Mouse (Mus musculus): ENCODE data around the gene Flt3l. TPM values are rescaled to one million over a fixed set of nuclear protein-coding genes. Genes with fewer than 3 reads are reported as not detected.
"Not testable (repeated sequence)": the region's sequence is repeated elsewhere in the genome, so short reads cannot be mapped to it uniquely, and the experiment has no call there.

The Flt3l gene
- polyA plus RNA-seq, 1 experiment from 2014 or later, result 9.7 TPM

- H3K9me3 ChIP-seq (ENCODE audit: control insufficient read depth, low read length); H3K4me2 ChIP-seq; DNase-seq (ENCODE audit: low spot score); H3K36me3 ChIP-seq (ENCODE audit: control insufficient read depth, insufficient read depth, low read length); H3K27ac ChIP-seq (ENCODE audit: low read depth, low read length); H3K9ac ChIP-seq (ENCODE audit: low read depth, low read length); H3K4me3 ChIP-seq (ENCODE audit: low read depth, low read length); H3K27me3 ChIP-seq (replicated peaks; ENCODE audit: control insufficient read depth, insufficient read depth, low read length); ATAC-seq (replicated peaks; ENCODE audit: low FRiP score): not testable (repeated sequence)
- H3K4me1 ChIP-seq (replicated peaks; ENCODE audit: control insufficient read depth, insufficient read depth, low read length), result peaks cover 15% of the 10 kb centered on the region
- 78% methylated on average over 4 of the region's 4 CpGs for WGBS
Measured at GRCm38 (mm10) chr7:45110089-45110488, 26.1 kb downstream of the Flt3l start.

- no peaks in the 10 kb centered on the region for H3K9me3 ChIP-seq (ENCODE audit: control insufficient read depth, low read length)
- no peak for DNase-seq (ENCODE audit: low spot score)
- no peaks in the 10 kb centered on the region for H3K27me3 ChIP-seq (replicated peaks; ENCODE audit: control insufficient read depth, insufficient read depth, low read length)
- 46% methylated on average over 5 of the region's 5 CpGs for WGBS
- H3K4me2 ChIP-seq, result no peak overlapping the region
- ATAC-seq (replicated peaks; ENCODE audit: low FRiP score), result no peak
- H3K36me3 ChIP-seq (ENCODE audit: control insufficient read depth, insufficient read depth, low read length), result no peaks in the 10 kb centered on the region
- peaks cover 6% of the 10 kb centered on the region for H3K4me1 ChIP-seq (replicated peaks; ENCODE audit: control insufficient read depth, insufficient read depth, low read length)
- no peak overlapping the region for H3K4me3 ChIP-seq (ENCODE audit: low read depth, low read length)
- H3K9ac ChIP-seq (ENCODE audit: low read depth, low read length), result no peak overlapping the region
- no peak overlapping the region for H3K27ac ChIP-seq (ENCODE audit: low read depth, low read length)
Measured at GRCm38 (mm10) chr7:45107052-45107645, 29.1 kb downstream of the Flt3l start.

- no peak overlapping the region for H3K27ac ChIP-seq (ENCODE audit: low read depth, low read length)
- no peak overlapping the region for H3K4me3 ChIP-seq (ENCODE audit: low read depth, low read length)
- peaks cover 6% of the 10 kb centered on the region for H3K4me1 ChIP-seq (replicated peaks; ENCODE audit: control insufficient read depth, insufficient read depth, low read length)
- H3K36me3 ChIP-seq (ENCODE audit: control insufficient read depth, insufficient read depth, low read length), result no peaks in the 10 kb centered on the region
- no peak overlapping the region for H3K4me2 ChIP-seq
- ATAC-seq (replicated peaks; ENCODE audit: low FRiP score), result no peak
- no peak for DNase-seq (ENCODE audit: low spot score)
- 63% methylated on average over 6 of the region's 6 CpGs for WGBS
- no peaks in the 10 kb centered on the region for H3K9me3 ChIP-seq (ENCODE audit: control insufficient read depth, low read length)
- H3K9ac ChIP-seq (ENCODE audit: low read depth, low read length), result no peak overlapping the region
- H3K27me3 ChIP-seq (replicated peaks; ENCODE audit: control insufficient read depth, insufficient read depth, low read length), result no peaks in the 10 kb centered on the region
Measured at GRCm38 (mm10) chr7:45106441-45106840, 29.8 kb downstream of the Flt3l start.

- H3K4me2 ChIP-seq, result no peak overlapping the region
- H3K36me3 ChIP-seq (ENCODE audit: control insufficient read depth, insufficient read depth, low read length), result no peaks in the 10 kb centered on the region
- ATAC-seq (replicated peaks; ENCODE audit: low FRiP score), result no peak
- no peaks in the 10 kb centered on the region for H3K9me3 ChIP-seq (ENCODE audit: control insufficient read depth, low read length)
- H3K4me3 ChIP-seq (ENCODE audit: low read depth, low read length), result no peak overlapping the region
- peaks cover 6% of the 10 kb centered on the region for H3K4me1 ChIP-seq (replicated peaks; ENCODE audit: control insufficient read depth, insufficient read depth, low read length)
- no peaks in the 10 kb centered on the region for H3K27me3 ChIP-seq (replicated peaks; ENCODE audit: control insufficient read depth, insufficient read depth, low read length)
- no peak overlapping the region for H3K9ac ChIP-seq (ENCODE audit: low read depth, low read length)
- no peak overlapping the region for H3K27ac ChIP-seq (ENCODE audit: low read depth, low read length)
- WGBS, result 78% methylated on average over 8 of the region's 8 CpGs
- DNase-seq (ENCODE audit: low spot score), result no peak
Measured at GRCm38 (mm10) chr7:45105491-45105890, 30.7 kb downstream of the Flt3l start.

GRCm38 (mm10) chr7:45104941-45105340 lies 31.3 kb downstream of the Flt3l start:
- DNase-seq (ENCODE audit: low spot score) (no peak), ATAC-seq (replicated peaks; ENCODE audit: low FRiP score) (no peak)
- H3K4me2 ChIP-seq, result no peak overlapping the region
- 71% methylated on average over 5 of the region's 5 CpGs for WGBS
- no peak overlapping the region for H3K9ac ChIP-seq (ENCODE audit: low read depth, low read length)
- H3K4me1 ChIP-seq (replicated peaks; ENCODE audit: control insufficient read depth, insufficient read depth, low read length), result peaks cover 6% of the 10 kb centered on the region
- no peak overlapping the region for H3K27ac ChIP-seq (ENCODE audit: low read depth, low read length)
- H3K4me3 ChIP-seq (ENCODE audit: low read depth, low read length), result no peak overlapping the region
- H3K9me3 ChIP-seq (ENCODE audit: control insufficient read depth, low read length), result no peaks in the 10 kb centered on the region
- no peaks in the 10 kb centered on the region for H3K36me3 ChIP-seq (ENCODE audit: control insufficient read depth, insufficient read depth, low read length)
- H3K27me3 ChIP-seq (replicated peaks; ENCODE audit: control insufficient read depth, insufficient read depth, low read length), result no peaks in the 10 kb centered on the region

GRCm38 (mm10) chr7:45103652-45104180 lies 32.5 kb downstream of the Flt3l start, which contains the start of gene Fcgrt:
Fcgrt (minus strand) TSS chr7:45103851.
- H3K4me3 ChIP-seq (ENCODE audit: low read depth, low read length), result peak within 1 kb of the TSS; percentile 5
- no peaks in the 10 kb centered on the region for H3K9me3 ChIP-seq (ENCODE audit: control insufficient read depth, low read length)
- 0 out of 2 replicates have a peak within 1 kb of the TSS, but pooled peaks have one; percentile 35 for H3K9ac ChIP-seq (ENCODE audit: low read depth, low read length)
- DNase-seq (ENCODE audit: low spot score), result no peak
- no peaks in the 10 kb centered on the region for H3K27me3 ChIP-seq (replicated peaks; ENCODE audit: control insufficient read depth, insufficient read depth, low read length)
- 47% methylated on average over 7 of the region's 7 CpGs for WGBS
- H3K4me2 ChIP-seq, result peak within 1 kb of the TSS; percentile 57
- H3K27ac ChIP-seq (ENCODE audit: low read depth, low read length), result peak within 1 kb of the TSS; percentile 50
- ATAC-seq (replicated peaks; ENCODE audit: low FRiP score), result peak; percentile 75
- H3K4me1 ChIP-seq (replicated peaks; ENCODE audit: control insufficient read depth, insufficient read depth, low read length), result peaks cover 6% of the 10 kb centered on the region
- no peaks in the 10 kb centered on the region for H3K36me3 ChIP-seq (ENCODE audit: control insufficient read depth, insufficient read depth, low read length)

- peak overlapping the region; percentile 57 for H3K4me2 ChIP-seq
Measured at GRCm38 (mm10) chr7:45102940-45103585, 33.2 kb downstream of the Flt3l start.

GRCm38 (mm10) chr7:45102441-45102840 lies 33.8 kb downstream of the Flt3l start:
- H3K9me3 ChIP-seq (ENCODE audit: control insufficient read depth, low read length), result no peaks in the 10 kb centered on the region
- H3K4me3 ChIP-seq (ENCODE audit: low read depth, low read length), result 0 out of 2 replicates have a peak overlapping the region, but pooled peaks have one; percentile 5
- no peak for DNase-seq (ENCODE audit: low spot score)
- H3K27me3 ChIP-seq (replicated peaks; ENCODE audit: control insufficient read depth, insufficient read depth, low read length), result no peaks in the 10 kb centered on the region
- no peaks in the 10 kb centered on the region for H3K36me3 ChIP-seq (ENCODE audit: control insufficient read depth, insufficient read depth, low read length)
- peaks cover 6% of the 10 kb centered on the region for H3K4me1 ChIP-seq (replicated peaks; ENCODE audit: control insufficient read depth, insufficient read depth, low read length)
- H3K27ac ChIP-seq (ENCODE audit: low read depth, low read length), result no peak overlapping the region
- H3K4me2 ChIP-seq, result peak overlapping the region; percentile 57
- no peak for ATAC-seq (replicated peaks; ENCODE audit: low FRiP score)
- 63% methylated on average over 11 of the region's 11 CpGs for WGBS
- peak overlapping the region; percentile 31 for H3K9ac ChIP-seq (ENCODE audit: low read depth, low read length)

More at GRCm38 (mm10) chr7:45102940-45103585, 33.2 kb downstream of the Flt3l start:
- WGBS, result 62% methylated on average over 9 of the region's 9 CpGs
- H3K9me3 ChIP-seq (ENCODE audit: control insufficient read depth, low read length), result no peaks in the 10 kb centered on the region
- H3K27ac ChIP-seq (ENCODE audit: low read depth, low read length), result peak overlapping the region; percentile 50; the same call in 1 of the 2 replicates
- peak overlapping the region; percentile 5 for H3K4me3 ChIP-seq (ENCODE audit: low read depth, low read length)
- no peaks in the 10 kb centered on the region for H3K36me3 ChIP-seq (ENCODE audit: control insufficient read depth, insufficient read depth, low read length)
- H3K4me1 ChIP-seq (replicated peaks; ENCODE audit: control insufficient read depth, insufficient read depth, low read length), result peaks cover 6% of the 10 kb centered on the region
- ATAC-seq (replicated peaks; ENCODE audit: low FRiP score), result no peak
- H3K9ac ChIP-seq (ENCODE audit: low read depth, low read length), result 0 out of 2 replicates have a peak overlapping the region, but pooled peaks have one; percentile 35
- DNase-seq (ENCODE audit: low spot score), result no peak
- no peaks in the 10 kb centered on the region for H3K27me3 ChIP-seq (replicated peaks; ENCODE audit: control insufficient read depth, insufficient read depth, low read length)
